Mouse (Mus musculus): ENCODE measurements around the gene Etfb.

- no peak for TF ChIP-seq GATA1 (IDR thresholded peaks at IDR 0.05; ENCODE audit: low read length)
- no peak for TF ChIP-seq TAL1 (IDR thresholded peaks at IDR 0.05; ENCODE audit: low read length)
Measured at GRCm38 (mm10) chr7:43440482-43440881, 3.4 kb upstream of the Etfb start, which contains the start of gene Cldnd2.

Data from erythroblast, embryonic 14.5 days (primary cell).